Mouse (Mus musculus) CH12.LX (cell line): ENCODE results near the gene Creb3l2. TPM values are rescaled to one million over a fixed set of nuclear protein-coding genes. Genes with fewer than 3 reads are reported as not detected.

Experiments
- DNase-seq: peaks from one replicate; pipeline ENCODE4 v3.0.0-alpha.2; 2013; ENCODE audit errors: extremely low read depth
- H3K27ac ChIP-seq: 2 replicates; pipeline ENCODE4 v1.5.1; 2012; ENCODE audit warnings: low read depth, mild to moderate bottlenecking, control low read depth, moderate library complexity; ENCODE audit not compliant: insufficient read depth
- H3K27me3 ChIP-seq: replicated peaks from 2 replicates; pipeline ENCODE3; 2012; ENCODE audit warnings: inconsistent platforms
- H3K36me3 ChIP-seq, 2 experiments: replicated peaks in 1 of 2; 2 replicates each; pipeline versions ENCODE3 to v1.6.1; 2012; ENCODE audit warnings: inconsistent platforms in 1 of 2, low read length in 1 of 2, mild to moderate bottlenecking in 1 of 2, mixed read lengths in 1 of 2, moderate library complexity in 1 of 2; ENCODE audit not compliant: control insufficient read depth in 1 of 2, insufficient read depth in 1 of 2
- H3K4me1 ChIP-seq, 2 experiments: 2 replicates each; pipeline ENCODE4 v1.6.1; 2012; ENCODE audit warnings: inconsistent platforms in 1 of 2, moderate library complexity in 1 of 2; ENCODE audit not compliant: insufficient read depth in 2 of 2, control insufficient read depth in 1 of 2
- H3K4me2 ChIP-seq: 2 replicates; pipeline ENCODE4 v1.6.1; 2012; ENCODE audit warnings: low read depth, mild to moderate bottlenecking, control low read depth; ENCODE audit not compliant: poor library complexity, insufficient read depth, severe bottlenecking
- H3K4me3 ChIP-seq, 3 experiments: fragments of 150-350 bp in 1 of 3; sonication (generic) in 1 of 3; replicated peaks in 1 of 3; 2 replicates each; pipeline versions ENCODE3 to v1.5.1; 2011 to 2012; ENCODE audit warnings: low read depth in 2 of 3, low read length in 2 of 3, mild to moderate bottlenecking in 2 of 3, moderate library complexity in 2 of 3, control low read depth in 1 of 3, improper control_type of control experiment in 1 of 3, inconsistent platforms in 1 of 3, mixed read lengths in 1 of 3; ENCODE audit not compliant: poor library complexity in 1 of 3
- H3K79me2 ChIP-seq: replicated peaks from 2 replicates; pipeline ENCODE4 v1.6.1; 2012; ENCODE audit warnings: mild to moderate bottlenecking, moderate library complexity; ENCODE audit not compliant: control insufficient read depth, poor library complexity, insufficient read depth, severe bottlenecking; ENCODE audit errors: extremely low read depth
- H3K9ac ChIP-seq: 2 replicates; pipeline ENCODE4 v1.6.1; 2012; ENCODE audit warnings: low read depth, mild to moderate bottlenecking, control low read depth, moderate library complexity; ENCODE audit not compliant: insufficient read depth
- H3K9me3 ChIP-seq: replicated peaks from 2 replicates; pipeline ENCODE3; 2012; ENCODE audit warnings: low read length, inconsistent platforms, mixed read lengths
- BHLHE40 ChIP-seq: IDR thresholded peaks from 2 replicates; pipeline ENCODE4 v1.6.1; 2011; ENCODE audit warnings: mild to moderate bottlenecking, low read depth, low read length, improper control_type of control experiment
- CHD1 ChIP-seq: IDR thresholded peaks from 2 replicates; pipeline ENCODE4 v1.6.1; 2012; ENCODE audit warnings: low read depth, low read length, improper control_type of control experiment, inconsistent platforms
- CHD2 ChIP-seq: IDR thresholded peaks from 2 replicates; pipeline ENCODE4 v1.6.1; 2011; ENCODE audit warnings: low read length, improper control_type of control experiment
- CTCF ChIP-seq, 2 experiments: IDR thresholded peaks in 1 of 2; conservative IDR thresholded peaks in 1 of 2; 2 replicates each; pipeline ENCODE4 v1.5.1; 2011 to 2012; ENCODE audit warnings: low read depth in 2 of 2, low read length in 2 of 2, improper control_type of control experiment in 1 of 2, inconsistent platforms in 1 of 2, mild to moderate bottlenecking in 1 of 2, moderate library complexity in 1 of 2
- E2F4 ChIP-seq: IDR thresholded peaks from 2 replicates; pipeline ENCODE4 v1.6.1; 2011; ENCODE audit warnings: low read depth, low read length, improper control_type of control experiment; ENCODE audit not compliant: insufficient replicate concordance
- ELF1 ChIP-seq: IDR thresholded peaks from 2 replicates; pipeline ENCODE4 v1.6.1; 2014; ENCODE audit warnings: low read depth, mild to moderate bottlenecking, inconsistent platforms, low read length, improper control_type of control experiment
- EP300 ChIP-seq: IDR thresholded peaks from 2 replicates; pipeline ENCODE4 v1.6.1; 2011; ENCODE audit warnings: low read length, improper control_type of control experiment
- ETS1 ChIP-seq: conservative IDR thresholded peaks from 2 replicates; pipeline ENCODE4 v1.6.1; 2012; ENCODE audit warnings: low read depth, mild to moderate bottlenecking, inconsistent platforms, low read length, improper control_type of control experiment, moderate library complexity
- GABPA ChIP-seq: IDR thresholded peaks from 2 replicates; pipeline ENCODE4 v1.6.1; 2012; ENCODE audit warnings: low read depth, low read length, improper control_type of control experiment, inconsistent platforms; ENCODE audit not compliant: insufficient replicate concordance
- MAZ ChIP-seq: IDR thresholded peaks from 2 replicates; pipeline ENCODE4 v1.6.1; 2012; ENCODE audit warnings: low read depth, mild to moderate bottlenecking, inconsistent platforms, low read length, improper control_type of control experiment, moderate library complexity
- NRF1 ChIP-seq: IDR thresholded peaks from 2 replicates; pipeline ENCODE4 v1.6.1; 2014; ENCODE audit warnings: low read depth, mild to moderate bottlenecking, inconsistent platforms, low read length, improper control_type of control experiment, moderate library complexity
- POLR2A ChIP-seq: IDR thresholded peaks from 2 replicates; pipeline ENCODE4 v1.6.1; 2011; ENCODE audit warnings: low read depth, mild to moderate bottlenecking, improper control_type of control experiment, low read length
- POLR2AphosphoS2 ChIP-seq: IDR thresholded peaks from 2 replicates; pipeline ENCODE4 v1.6.1; 2011; ENCODE audit warnings: low read depth, low read length, improper control_type of control experiment
- RCOR1 ChIP-seq: conservative IDR thresholded peaks from 2 replicates; pipeline ENCODE4 v1.6.1; 2012; ENCODE audit warnings: low read depth, mild to moderate bottlenecking, inconsistent platforms, low read length, improper control_type of control experiment
- TBP ChIP-seq: conservative IDR thresholded peaks from 2 replicates; pipeline ENCODE4 v1.6.1; 2011; ENCODE audit warnings: low read depth, low read length, improper control_type of control experiment
- ZC3H11A ChIP-seq: IDR thresholded peaks from 2 replicates; pipeline ENCODE4 v1.6.1; 2012; ENCODE audit warnings: low read depth, mild to moderate bottlenecking, inconsistent platforms, low read length, improper control_type of control experiment
- ZKSCAN1 ChIP-seq: IDR thresholded peaks from 2 replicates; pipeline ENCODE4 v1.6.1; 2012; ENCODE audit warnings: low read depth, inconsistent platforms, low read length, improper control_type of control experiment, borderline replicate concordance
- ZMIZ1 ChIP-seq: IDR thresholded peaks from 2 replicates; pipeline ENCODE4 v1.6.1; 2012; ENCODE audit warnings: low read depth, mild to moderate bottlenecking, inconsistent platforms, low read length, improper control_type of control experiment
- ZNF384 ChIP-seq: IDR thresholded peaks from 2 replicates; pipeline ENCODE4 v1.6.1; 2012; ENCODE audit warnings: low read depth, low read length, improper control_type of control experiment, inconsistent platforms
- dilution Hi-C: fragments of 300-500 bp; cut with MboI; formaldehyde crosslinking; loops from 2 replicates; pipeline ENCODE4 v1.14.3; 2020; ENCODE audit warnings: low sequenced_read_pairs; ENCODE audit not compliant: extremely low pct_unique_long_range_greater_than_20kb, extremely low pct_ligation_motif_present
- in situ Hi-C: fragments of 300-500 bp; cut with MboI; formaldehyde crosslinking; loops from 3 replicates; pipeline ENCODE4 v1.14.3; 2019; ENCODE audit warnings: low sequenced_read_pairs, low pct_ligation_motif_present, low pct_unique_long_range_greater_than_20kb, mixed read lengths
- polyA plus RNA-seq: library from polyadenylated mRNA; unstranded; fragments of >175 nt; gene quantifications from 2 replicates; pipeline ENCODE4 v1.2.1, GENCODE M21; 2012; ENCODE audit warnings: low read depth; ENCODE audit not compliant: insufficient read length
- total RNA-seq, 2 experiments: library from RNA; depleted of rRNA; stranded (reverse); fragments of 300-350 nt in 1 of 2; fragments of >200 nt in 1 of 2; gene quantifications; 2 replicates each; pipeline ENCODE4 v1.2.3; 2012 to 2014

Creb3l2 gene
- total and polyA plus RNA-seq, 3 experiments, result 1.5 to 8.5 (median 7.0) TPM

DNA sequence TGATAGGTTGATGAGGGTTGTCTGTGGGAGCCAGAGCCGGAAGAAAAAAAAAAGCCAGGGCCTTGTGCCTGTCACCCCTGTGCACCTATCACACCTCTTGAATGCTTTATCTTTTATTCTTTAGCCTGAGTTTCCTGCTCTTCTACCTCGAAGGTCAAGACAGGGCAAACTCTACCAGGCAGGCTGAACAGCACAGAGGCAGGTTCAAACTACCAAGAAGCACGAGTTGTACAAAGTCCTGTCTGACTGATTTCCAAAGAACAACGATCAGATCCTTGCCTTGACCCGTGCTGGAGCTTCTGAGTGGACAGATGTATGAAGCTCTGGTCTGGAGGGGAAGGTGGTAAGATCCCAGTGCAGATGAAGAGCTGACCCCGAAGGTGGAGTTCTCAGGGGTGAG is 20.8 kb downstream of the Creb3l2 start:
- Histone ChIP-seq H3K36me3 (peaks cover 0 to 31% of the 10 kb centered on the region in 2 experiments), H3K27ac (no peak overlapping the region), H3K27me3 (no peaks in the 10 kb centered on the region), H3K79me2 (peaks cover 42% of the 10 kb centered on the region), H3K9me3 (no peaks in the 10 kb centered on the region), H3K4me2 (no peak overlapping the region), H3K4me1 (peaks cover 25 to 72% of the 10 kb centered on the region in 2 experiments), H3K4me3 (no peak overlapping the region), H3K9ac (no peak overlapping the region)
- in situ Hi-C loops (no loop called here), dilution Hi-C loops (no loop called here)
- no peak for TF ChIP-seq ETS1
- no peak for TF ChIP-seq NRF1
- no peak for TF ChIP-seq POLR2A
- TF ChIP-seq RCOR1, result no peak
- no peak for TF ChIP-seq ELF1
- TF ChIP-seq CTCF (conservative IDR thresholded peaks at IDR 0.05 in 1 of 2, IDR thresholded peaks at IDR 0.05 in 1 of 2; ENCODE audit: low read depth in 2 of 2, low read length in 2 of 2), result no peak
- no peak for TF ChIP-seq GABPA
- no peak for TF ChIP-seq CHD2
- TF ChIP-seq E2F4, result no peak
- TF ChIP-seq ZMIZ1, result no peak
- no peak for TF ChIP-seq BHLHE40
- no peak for TF ChIP-seq CHD1
- no peak for TF ChIP-seq MAZ
- TF ChIP-seq POLR2AphosphoS2, result no peak
- TF ChIP-seq ZC3H11A, result no peak
- no peak for TF ChIP-seq ZKSCAN1
- no peak for TF ChIP-seq ZNF384
- TF ChIP-seq EP300, result no peak
- TF ChIP-seq TBP, result no peak
- DNase-seq, result no peak

DNA sequence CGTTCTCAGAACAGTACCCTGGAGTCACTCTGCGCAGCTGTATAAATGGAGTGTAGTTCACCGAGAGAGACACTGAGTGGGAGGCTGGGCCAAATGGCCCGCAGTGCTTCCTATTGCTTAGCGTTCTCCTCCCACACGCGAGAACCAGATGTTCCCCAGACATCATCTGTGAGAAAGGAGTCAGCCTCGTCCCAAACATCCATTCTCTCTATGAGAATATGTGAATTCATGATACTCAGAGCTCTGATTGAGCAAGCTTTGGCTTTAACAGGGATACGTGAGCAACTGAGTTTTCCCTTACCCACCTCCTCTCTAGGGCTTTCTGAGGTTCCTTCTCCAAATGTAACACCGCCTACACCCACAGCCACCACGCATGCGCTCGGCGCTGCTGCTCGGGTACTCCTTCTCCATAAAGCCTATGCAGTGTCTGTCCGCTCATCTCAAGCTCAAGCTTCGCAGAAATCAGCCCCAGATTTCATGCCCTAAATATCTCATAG is 22.5 kb downstream of the Creb3l2 start:
- Histone ChIP-seq H3K4me2 (peak overlapping the region; percentile 86), H3K27ac (peak overlapping the region; percentile 70), H3K9me3 (no peaks in the 10 kb centered on the region), H3K9ac (peak overlapping the region; percentile 54), H3K27me3 (no peaks in the 10 kb centered on the region), H3K4me3 (peak overlapping the region in 2 of 3 experiments; percentile 26 to 40), H3K36me3 (peaks cover 0 to 27% of the 10 kb centered on the region in 2 experiments), H3K79me2 (peaks cover 33% of the 10 kb centered on the region), H3K4me1 (peaks cover 14 to 58% of the 10 kb centered on the region in 2 experiments)
- no peak for DNase-seq
- TF ChIP-seq NRF1 (peak; percentile 94), BHLHE40 (no peak)
- in situ Hi-C loops (no loop called here), dilution Hi-C loops (no loop called here)
